Mouse (Mus musculus) layer of hippocampus, postnatal 36 days (tissue): ENCODE measurements around the gene Ttc21a. TPM values are rescaled to one million over a fixed set of nuclear protein-coding genes. Genes with fewer than 3 reads are reported as not detected.
A peak's percentile ranks its signal among the peaks of the same experiment; 100 is the strongest.

ENCODE experiments used
- DNase-seq, 2 experiments: peaks; one replicate each; pipeline ENCODE4 v3.0.0; 2022
- total RNA-seq, 2 experiments: library from RNA; stranded (reverse); gene quantifications; 2 replicates each; pipeline ENCODE4 v1.2.3; 2021

The Ttc21a gene
- total RNA-seq, 2 experiments from 2014 or later = 0.80 to 0.86 TPM

GRCm38 (mm10) chr9:119976704-119977556, 39.5 kb downstream of the Ttc21a start:
- DNase-seq = no peak

- DNase-seq = no peak
Measured at GRCm38 (mm10) chr9:119977557-119978060, 40.2 kb downstream of the Ttc21a start.

GRCm38 (mm10) chr9:119978151-119978810, 40.9 kb downstream of the Ttc21a start:
- no peak for DNase-seq

GRCm38 (mm10) chr9:119978811-119979441, 41.5 kb downstream of the Ttc21a start:
- DNase-seq = peak; percentile 51 to 56

GRCm38 (mm10) chr9:119979749-119980148, 42.3 kb downstream of the Ttc21a start:
- DNase-seq = no peak

GRCm38 (mm10) chr9:119980770-119981182, 43.4 kb downstream of the Ttc21a start:
- DNase-seq = no peak

- DNase-seq = peak in 1 of 2 experiments; percentile 45
Measured at GRCm38 (mm10) chr9:119981183-119982179, 44.1 kb downstream of the Ttc21a start.

- no peak for DNase-seq
Measured at GRCm38 (mm10) chr9:119982241-119982811, 44.9 kb downstream of the Ttc21a start.

- DNase-seq = no peak
Measured at GRCm38 (mm10) chr9:119982956-119983551, 45.6 kb downstream of the Ttc21a start.

GRCm38 (mm10) chr9:119983585-119984535, 46.5 kb downstream of the Ttc21a start:
- DNase-seq = peak; percentile 87 to 90

GRCm38 (mm10) chr9:119984536-119985011, 47.2 kb downstream of the Ttc21a start, which contains the start of gene Csrnp1:
Gene Csrnp1 (minus strand): TSS chr9:119984658.
- DNase-seq = no peak

- no peak for DNase-seq
Measured at GRCm38 (mm10) chr9:119985881-119986574, 48.6 kb downstream of the Ttc21a start.

GRCm38 (mm10) chr9:119988304-119988703, 50.9 kb downstream of the Ttc21a start:
- DNase-seq = no peak

GRCm38 (mm10) chr9:119991310-119991709, 53.9 kb downstream of the Ttc21a start:
- DNase-seq = no peak

- DNase-seq = no peak
Measured at GRCm38 (mm10) chr9:119993092-119993844, 55.9 kb downstream of the Ttc21a start.

- no peak for DNase-seq
Measured at GRCm38 (mm10) chr9:119994207-119994606, 56.8 kb downstream of the Ttc21a start.

GRCm38 (mm10) chr9:119996080-119996479, 58.7 kb downstream of the Ttc21a start:
- DNase-seq = no peak

- DNase-seq = no peak
Measured at GRCm38 (mm10) chr9:119998776-119999175, 61.4 kb downstream of the Ttc21a start.
